Mouse (Mus musculus) forebrain, embryonic 13.5 days (tissue): ENCODE data around the gene Map2k2. TPM values are rescaled to one million over a fixed set of nuclear protein-coding genes. Genes with fewer than 3 reads are reported as not detected.
"Not testable (repeated sequence)": the region's sequence is repeated elsewhere in the genome, so short reads cannot be mapped to it uniquely, and the experiment has no call there.

Experiments used
- ATAC-seq: fragments of 200-750 bp; cut with Nextera tagmentation; 2 replicates; pipeline ENCODE4 v1.8.0; 2017
- H3K27ac ChIP-seq: fragments of 300-500 bp; sonication (generic); 2 replicates; pipeline ENCODE4 v1.5.1; 2015; ENCODE audit warnings: inconsistent platforms, mild to moderate bottlenecking, moderate library complexity
- H3K27me3 ChIP-seq: fragments of 300-500 bp; sonication (generic); 2 replicates; pipeline ENCODE4 v1.6.1; 2015; ENCODE audit warnings: mild to moderate bottlenecking, inconsistent platforms
- H3K36me3 ChIP-seq: fragments of 300-500 bp; sonication (generic); 2 replicates; pipeline ENCODE4 v1.6.1; 2015; ENCODE audit warnings: mild to moderate bottlenecking, inconsistent platforms; ENCODE audit not compliant: poor library complexity, severe bottlenecking
- H3K4me1 ChIP-seq: fragments of 300-500 bp; sonication (generic); 2 replicates; pipeline ENCODE4 v1.6.1; 2015; ENCODE audit warnings: inconsistent platforms
- H3K4me2 ChIP-seq: fragments of 300-500 bp; sonication (generic); 2 replicates; pipeline ENCODE4 v1.6.1; 2015; ENCODE audit warnings: inconsistent platforms, mild to moderate bottlenecking, moderate library complexity
- H3K4me3 ChIP-seq: fragments of 300-500 bp; sonication (generic); 2 replicates; pipeline ENCODE4 v1.5.1; 2015; ENCODE audit warnings: mild to moderate bottlenecking, inconsistent platforms
- H3K9ac ChIP-seq: fragments of 300-500 bp; sonication (generic); 2 replicates; pipeline ENCODE4 v1.6.1; 2015; ENCODE audit warnings: mild to moderate bottlenecking, inconsistent platforms
- H3K9me3 ChIP-seq: fragments of 300-500 bp; sonication (generic); replicated peaks from 2 replicates; pipeline ENCODE4 v1.6.1; 2016; ENCODE audit warnings: inconsistent platforms
- WGBS: fragments of 180-500 bp; shearing (Covaris S2); methylation state at CpG from one replicate; pipeline ENCODE4 v1.1.7; 2015; 5-methylcytosine and 5-hydroxymethylcytosine counted together
- polyA plus RNA-seq: library from polyadenylated mRNA; unstranded; fragments of >200 nt; fragmentation: Nextera tagmentation; extraction: Ambion mirVana; gene quantifications from 2 replicates; pipeline ENCODE4 v1.2.1, GENCODE M21; 2015

Map2k2 gene
- polyA plus RNA-seq, 1 experiment from 2014 or later = 200 TPM

DNA sequence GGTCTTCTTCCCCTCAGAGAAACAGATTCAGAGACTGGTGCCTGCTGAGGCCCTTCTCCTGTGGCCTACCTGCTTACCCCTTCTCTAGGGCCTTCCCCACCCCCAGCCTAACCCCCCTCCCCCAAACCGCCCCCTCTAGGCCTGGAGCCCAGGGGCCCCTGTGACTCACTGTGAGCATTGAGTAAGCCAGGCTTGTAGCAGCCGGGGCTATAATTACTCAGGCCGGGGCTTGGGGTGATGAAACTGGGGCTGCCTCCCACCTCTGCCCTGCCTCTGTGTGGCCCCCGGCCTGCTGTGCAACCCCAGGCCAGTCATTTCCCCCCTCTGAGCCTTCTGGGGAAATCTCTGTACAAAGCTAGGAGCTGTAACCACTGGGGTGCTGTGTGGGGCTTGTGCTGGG lies 40.6 kb downstream of the Map2k2 start:
- H3K36me3 ChIP-seq = peaks cover 73% of the 10 kb centered on the region
- H3K4me2 ChIP-seq = no peak overlapping the region
- ATAC-seq = no peak
- 89% methylated on average over 4 of the region's 4 CpGs for WGBS
- no peak overlapping the region for H3K9ac ChIP-seq
- no peak overlapping the region for H3K4me3 ChIP-seq
- H3K27me3 ChIP-seq = no peaks in the 10 kb centered on the region
- H3K27ac ChIP-seq = no peak overlapping the region
- peaks cover 13% of the 10 kb centered on the region for H3K4me1 ChIP-seq
- H3K9me3 ChIP-seq = no peaks in the 10 kb centered on the region

DNA sequence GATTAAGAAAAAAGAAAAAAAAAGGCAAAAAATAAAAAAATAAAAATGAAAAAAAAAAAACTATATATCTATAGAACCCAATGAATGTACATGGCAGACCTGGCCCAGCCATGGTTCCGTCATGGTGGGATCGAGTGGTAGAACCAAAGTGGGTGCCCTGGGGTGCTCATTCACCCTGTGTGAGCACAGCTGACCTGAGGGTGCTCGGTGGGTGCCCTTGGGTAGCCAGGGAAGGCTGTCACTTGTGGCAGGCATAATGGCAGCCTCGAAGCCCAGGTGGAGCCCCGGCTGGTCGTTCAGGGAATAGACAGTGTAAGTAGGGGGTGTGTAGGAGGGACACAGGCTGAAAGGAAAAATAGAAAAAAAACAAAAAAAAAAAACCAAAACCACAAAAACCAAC lies 45.5 kb downstream of the Map2k2 start:
- peaks cover 86% of the 10 kb centered on the region for H3K36me3 ChIP-seq
- H3K9ac ChIP-seq = no peak overlapping the region
- no peak overlapping the region for H3K4me2 ChIP-seq
- 76% methylated on average over 6 of the region's 6 CpGs for WGBS
- H3K4me3 ChIP-seq = no peak overlapping the region
- no peaks in the 10 kb centered on the region for H3K9me3 ChIP-seq
- H3K4me1 ChIP-seq = no peaks in the 10 kb centered on the region
- H3K27me3 ChIP-seq = no peaks in the 10 kb centered on the region
- no peak overlapping the region for H3K27ac ChIP-seq
- no peak for ATAC-seq

DNA sequence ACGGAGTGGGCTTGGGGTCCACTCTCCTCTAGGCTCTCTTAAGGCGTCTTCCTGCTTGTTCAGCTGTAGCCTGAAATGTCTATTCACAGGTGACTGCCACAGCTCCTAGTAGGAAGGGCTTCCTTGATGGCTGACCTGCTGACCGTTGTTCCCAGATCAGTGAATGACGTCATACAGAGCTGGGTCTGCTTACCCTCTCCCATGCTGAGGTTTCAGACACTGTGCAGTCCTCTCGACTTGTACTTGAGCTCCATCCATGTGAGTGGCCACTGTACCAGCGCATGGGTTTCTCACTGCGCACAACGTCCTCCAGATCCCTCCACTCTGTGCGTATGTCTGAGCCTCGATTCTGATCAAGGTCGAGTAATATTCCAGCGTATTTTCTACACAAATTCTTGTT lies 46.9 kb downstream of the Map2k2 start:
- Histone ChIP-seq H3K4me1 (no peaks in the 10 kb centered on the region), H3K27ac (no peak overlapping the region), H3K9me3 (no peaks in the 10 kb centered on the region), H3K4me2 (no peak overlapping the region), H3K4me3 (no peak overlapping the region), H3K27me3 (no peaks in the 10 kb centered on the region), H3K36me3 (peaks cover 86% of the 10 kb centered on the region), H3K9ac (no peak overlapping the region)
- no peak for ATAC-seq
- WGBS = 82% methylated on average over 12 of the region's 12 CpGs

DNA sequence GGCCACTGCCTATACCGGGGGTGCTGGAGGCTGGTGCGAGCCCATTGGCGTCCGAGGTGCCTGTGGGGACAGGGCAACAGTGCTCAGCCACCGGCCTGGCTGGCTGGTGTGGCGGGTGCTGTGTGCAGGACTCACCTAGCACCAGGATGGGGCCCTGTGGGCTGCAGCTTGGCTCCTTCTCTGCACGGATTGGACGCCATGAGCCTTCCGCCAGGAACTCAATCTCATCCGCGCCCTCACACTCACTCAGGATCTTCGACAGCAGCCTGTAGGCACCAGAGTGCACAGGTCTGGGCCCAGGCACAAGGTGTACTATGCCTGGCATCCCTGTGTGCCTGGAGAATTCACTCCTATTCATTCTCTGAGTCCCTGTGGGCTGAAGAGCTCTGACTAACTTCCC lies 48.6 kb downstream of the Map2k2 start:
- ATAC-seq = no peak
- no peak overlapping the region for H3K27ac ChIP-seq
- H3K4me3 ChIP-seq = no peak overlapping the region
- no peak overlapping the region for H3K4me2 ChIP-seq
- no peaks in the 10 kb centered on the region for H3K4me1 ChIP-seq
- no peak overlapping the region for H3K9ac ChIP-seq
- peaks cover 86% of the 10 kb centered on the region for H3K36me3 ChIP-seq
- no peaks in the 10 kb centered on the region for H3K27me3 ChIP-seq
- H3K9me3 ChIP-seq = no peaks in the 10 kb centered on the region
- WGBS = 95% methylated on average over 12 of the region's 12 CpGs

DNA sequence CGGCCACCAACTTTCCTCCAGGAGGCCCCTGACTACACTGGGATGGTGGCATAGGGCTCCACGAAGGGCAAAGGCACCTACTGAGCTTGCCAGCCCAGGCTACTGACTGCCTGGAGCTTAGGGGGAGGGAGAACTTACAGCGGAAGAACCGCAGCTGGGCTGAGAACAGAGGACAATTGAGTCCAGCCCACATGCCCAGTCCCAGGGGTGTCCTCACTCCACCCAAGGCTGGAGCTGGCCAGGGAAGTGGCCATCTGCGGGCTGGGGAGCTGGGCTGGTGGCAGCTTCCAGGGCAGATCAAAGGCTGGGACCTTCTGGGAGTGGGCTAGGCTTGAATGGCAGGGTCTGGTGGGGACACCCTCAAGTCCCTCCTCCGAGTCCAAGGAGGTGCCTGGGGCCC lies 49.0 kb downstream of the Map2k2 start:
- Histone ChIP-seq H3K27ac (no peak overlapping the region), H3K27me3 (no peaks in the 10 kb centered on the region), H3K4me3 (no peak overlapping the region), H3K9me3 (no peaks in the 10 kb centered on the region), H3K4me1 (no peaks in the 10 kb centered on the region), H3K4me2 (no peak overlapping the region), H3K36me3 (peaks cover 83% of the 10 kb centered on the region), H3K9ac (no peak overlapping the region)
- no peak for ATAC-seq
- WGBS = 87% methylated on average over 6 of the region's 6 CpGs

DNA sequence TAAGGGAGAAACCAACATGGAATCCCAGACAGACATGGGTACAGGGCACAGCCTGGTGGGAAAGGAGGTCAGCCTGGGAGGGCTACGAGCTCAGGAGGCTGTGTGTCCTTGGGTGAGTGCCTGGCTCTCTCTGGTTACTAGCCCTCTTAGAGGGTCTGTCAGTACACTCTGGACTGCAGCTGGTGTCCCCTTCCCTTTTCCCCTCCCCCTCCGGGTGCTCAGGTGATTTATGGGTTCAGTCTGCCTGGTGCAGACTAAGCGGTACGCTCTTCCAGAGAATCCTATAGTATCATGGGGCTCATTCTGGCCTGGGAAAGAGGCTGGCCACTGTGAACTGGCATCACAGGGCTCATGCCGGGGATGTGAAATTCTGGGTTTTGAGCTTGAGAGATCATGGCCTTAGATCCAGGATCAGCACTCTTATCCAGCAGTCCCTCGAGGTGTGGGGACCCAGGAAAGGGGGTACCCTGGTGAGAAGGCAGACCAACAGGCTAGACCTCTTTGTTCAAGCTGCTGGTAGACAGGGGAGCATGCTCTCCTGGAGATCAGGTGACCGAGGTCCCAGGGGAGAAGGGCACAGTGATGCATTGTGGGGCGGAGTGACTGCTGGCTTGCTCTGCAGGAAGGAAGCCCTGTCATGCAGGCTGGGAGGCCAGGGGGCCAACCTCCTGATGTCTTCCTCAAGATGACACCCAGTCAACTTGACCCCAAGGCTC lies 56.0 kb downstream of the Map2k2 start:
- 90% methylated on average over 8 of the region's 8 CpGs for WGBS
- no peak overlapping the region for H3K9ac ChIP-seq
- peaks cover 81% of the 10 kb centered on the region for H3K36me3 ChIP-seq
- ATAC-seq = no peak
- H3K4me1 ChIP-seq = peaks cover 11% of the 10 kb centered on the region
- no peak overlapping the region for H3K4me3 ChIP-seq
- H3K4me2 ChIP-seq = no peak overlapping the region
- H3K9me3 ChIP-seq = no peaks in the 10 kb centered on the region
- H3K27me3 ChIP-seq = no peaks in the 10 kb centered on the region
- H3K27ac ChIP-seq = no peak overlapping the region

DNA sequence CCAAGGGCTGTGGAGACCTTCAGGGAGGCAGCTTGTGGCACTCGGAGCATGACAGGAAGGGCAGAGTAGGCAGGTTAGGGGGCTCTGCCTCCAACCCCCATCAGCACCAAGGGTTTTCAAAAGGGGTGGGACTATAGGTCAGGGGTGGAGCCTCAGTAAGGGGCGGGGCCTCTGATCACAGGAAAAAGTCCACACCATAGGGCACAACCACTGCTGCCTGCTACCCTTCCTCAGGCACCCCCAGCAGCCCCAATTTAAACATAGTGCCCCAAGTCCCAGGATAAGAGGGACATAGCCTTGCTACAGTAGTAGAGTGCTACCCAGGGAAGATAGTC lies 56.6 kb downstream of the Map2k2 start:
- no peak overlapping the region for H3K4me3 ChIP-seq
- no peaks in the 10 kb centered on the region for H3K27me3 ChIP-seq
- ATAC-seq = no peak
- H3K9ac ChIP-seq = no peak overlapping the region
- peaks cover 76% of the 10 kb centered on the region for H3K36me3 ChIP-seq
- WGBS = 74% methylated on average over 2 of the region's 2 CpGs
- H3K4me1 ChIP-seq = peaks cover 15% of the 10 kb centered on the region
- no peak overlapping the region for H3K27ac ChIP-seq
- no peaks in the 10 kb centered on the region for H3K9me3 ChIP-seq
- H3K4me2 ChIP-seq = no peak overlapping the region

DNA sequence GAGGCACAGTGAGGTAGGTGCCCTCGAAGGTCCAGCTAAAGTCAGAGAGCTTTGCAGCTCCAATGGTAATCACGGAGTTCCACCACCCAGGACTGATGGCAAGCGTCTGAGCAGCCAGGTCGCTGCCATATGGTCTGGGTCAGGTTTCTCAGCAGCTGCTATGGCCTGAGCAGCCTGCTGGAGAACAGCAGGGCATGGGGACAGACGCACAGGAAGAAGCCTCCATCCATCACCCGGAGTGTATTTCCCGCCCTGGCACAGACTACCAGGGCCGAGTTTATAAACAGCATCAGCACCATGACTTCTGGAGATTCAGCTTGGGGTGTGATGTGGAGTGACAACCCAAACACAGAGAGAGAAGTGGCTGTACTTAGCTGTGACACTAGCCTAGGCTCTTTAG lies 59.4 kb downstream of the Map2k2 start:
- Histone ChIP-seq H3K4me2 (no peak overlapping the region), H3K9me3 (no peaks in the 10 kb centered on the region), H3K4me3 (no peak overlapping the region), H3K9ac (no peak overlapping the region), H3K27me3 (no peaks in the 10 kb centered on the region), H3K4me1 (peaks cover 29% of the 10 kb centered on the region), H3K36me3 (peaks cover 50% of the 10 kb centered on the region), H3K27ac (no peak overlapping the region)
- no peak for ATAC-seq
- WGBS = 89% methylated on average over 8 of the region's 8 CpGs

DNA sequence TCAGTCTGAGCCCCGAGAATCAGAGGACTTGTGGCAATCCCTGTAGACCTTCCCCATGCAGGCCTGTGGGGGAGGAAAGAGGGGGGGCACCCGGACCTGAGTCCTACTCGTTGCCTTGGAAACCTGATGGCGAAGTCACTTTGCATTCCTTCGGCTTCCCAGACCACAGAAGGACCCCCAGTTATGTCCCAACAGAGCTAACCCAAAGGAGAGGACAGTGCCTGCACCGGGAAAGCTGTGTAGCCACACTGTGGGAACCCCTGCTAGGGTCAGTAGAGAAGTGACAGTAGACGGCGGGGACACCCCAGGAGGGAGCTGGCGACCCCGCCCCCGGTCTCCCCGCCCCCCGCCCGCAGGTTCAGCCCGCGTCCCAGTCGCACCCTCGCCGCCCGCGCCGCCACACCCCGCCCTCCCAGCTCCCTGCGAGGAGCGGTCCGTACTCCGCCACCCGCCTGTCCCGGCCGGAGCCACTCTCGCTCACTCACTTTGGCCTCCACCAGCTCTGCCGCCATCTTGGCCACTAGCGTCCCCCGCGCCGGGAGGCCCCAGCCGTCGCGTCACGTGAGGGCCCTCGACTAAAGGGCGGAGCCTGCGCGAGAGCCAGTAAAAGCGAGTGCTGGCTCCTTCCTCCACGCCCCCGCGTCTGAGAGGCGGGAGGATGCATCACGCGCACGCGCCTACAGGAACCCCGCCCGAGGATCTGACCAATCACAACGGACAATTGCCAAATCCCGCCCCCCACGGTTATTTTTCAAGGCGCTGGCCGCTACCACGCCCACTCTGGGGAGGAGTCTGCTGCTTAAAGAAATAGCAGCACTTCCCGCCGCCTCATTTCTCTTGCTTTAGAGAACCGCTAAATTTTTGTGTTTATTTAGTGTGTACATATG lies 61.7 kb downstream of the Map2k2 start, which contains the start of gene Pias4:
Gene Pias4 (minus strand): TSS at position 724 of the 887 bp plus-strand sequence.
- no peaks in the 10 kb centered on the region for H3K9me3 ChIP-seq
- peaks cover 29% of the 10 kb centered on the region for H3K4me1 ChIP-seq
- 1% methylated on average over 48 of the region's 64 CpGs for WGBS
- H3K9ac ChIP-seq = peak within 1 kb of the TSS; percentile 78
- peak within 1 kb of the TSS; percentile 75 for H3K27ac ChIP-seq
- H3K27me3 ChIP-seq = no peaks in the 10 kb centered on the region
- peak; percentile 89 for ATAC-seq
- peaks cover 27% of the 10 kb centered on the region for H3K36me3 ChIP-seq
- H3K4me2 ChIP-seq = peak within 1 kb of the TSS; percentile 90
- H3K4me3 ChIP-seq = peak within 1 kb of the TSS; percentile 67

DNA sequence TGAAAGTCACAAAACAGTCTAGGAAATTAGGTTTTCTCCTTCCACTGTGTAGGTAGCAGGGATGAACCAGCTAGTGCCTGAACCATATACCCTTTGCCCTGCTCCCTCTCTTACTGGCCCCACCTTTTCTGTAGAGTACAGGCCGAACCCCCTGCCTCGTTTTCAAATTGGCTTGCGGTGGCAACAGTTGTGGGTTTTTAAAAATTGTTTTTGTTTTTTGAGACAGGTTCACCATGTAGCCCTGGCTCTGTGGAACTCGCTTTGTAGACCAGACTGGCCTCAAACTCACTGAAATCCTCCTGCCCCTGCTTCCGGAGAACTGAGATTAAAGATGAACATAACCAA lies 62.3 kb downstream of the Map2k2 start:
- ATAC-seq = peak; percentile 70
- 10% methylated on average over 5 of the region's 5 CpGs for WGBS
- Histone ChIP-seq H3K4me1 (peaks cover 29% of the 10 kb centered on the region), H3K27me3 (no peaks in the 10 kb centered on the region), H3K9ac (peak overlapping the region; percentile 64), H3K27ac (peak overlapping the region; percentile 75), H3K36me3 (peaks cover 21% of the 10 kb centered on the region), H3K9me3 (no peaks in the 10 kb centered on the region), H3K4me2 (peak overlapping the region; percentile 90), H3K4me3 (peak overlapping the region; percentile 67)

DNA sequence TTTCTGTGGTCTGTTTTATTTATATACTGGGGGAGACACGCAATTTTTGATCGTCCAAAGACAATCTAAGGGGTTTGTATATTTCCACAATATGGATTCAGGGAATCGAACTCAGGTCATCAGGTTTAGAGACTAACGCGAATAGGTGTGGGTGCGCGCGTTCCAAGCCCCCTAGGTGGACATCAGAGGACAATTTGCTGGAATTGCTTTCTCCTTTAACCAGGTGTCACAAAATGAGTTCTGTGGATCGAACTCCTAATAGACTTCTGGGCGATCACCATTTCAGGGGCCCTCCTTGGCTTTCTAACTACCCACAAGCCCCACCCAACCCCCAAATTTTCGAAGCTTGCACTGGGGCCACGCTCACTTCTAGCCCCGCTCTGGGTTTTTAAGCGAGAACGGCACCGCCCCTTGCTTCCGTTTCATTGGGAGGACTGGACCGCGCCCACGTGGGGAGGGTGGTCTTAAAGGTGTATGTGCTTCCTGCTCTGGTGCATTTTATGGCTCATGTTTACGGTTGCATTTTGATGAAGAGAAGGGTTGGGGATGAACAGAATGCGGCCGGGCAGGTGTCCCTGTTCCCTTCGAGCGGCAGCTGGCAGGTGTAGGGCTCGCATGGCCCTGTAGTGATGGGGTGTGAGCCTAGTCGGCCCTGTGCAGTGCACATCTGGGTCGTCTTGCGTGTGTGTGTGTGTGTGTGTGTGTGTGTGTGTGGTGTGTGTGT lies 63.0 kb downstream of the Map2k2 start:
- ATAC-seq = peak; percentile 46
- Histone ChIP-seq H3K27me3 (no peaks in the 10 kb centered on the region), H3K4me1 (peaks cover 34% of the 10 kb centered on the region), H3K9me3 (no peaks in the 10 kb centered on the region), H3K27ac (peak overlapping the region; percentile 75), H3K9ac (peak overlapping the region; percentile 64), H3K4me2 (peak overlapping the region; percentile 90), H3K36me3 (peaks cover 15% of the 10 kb centered on the region), H3K4me3 (peak overlapping the region; percentile 67)
- 3% methylated on average over 29 of the region's 29 CpGs for WGBS

DNA sequence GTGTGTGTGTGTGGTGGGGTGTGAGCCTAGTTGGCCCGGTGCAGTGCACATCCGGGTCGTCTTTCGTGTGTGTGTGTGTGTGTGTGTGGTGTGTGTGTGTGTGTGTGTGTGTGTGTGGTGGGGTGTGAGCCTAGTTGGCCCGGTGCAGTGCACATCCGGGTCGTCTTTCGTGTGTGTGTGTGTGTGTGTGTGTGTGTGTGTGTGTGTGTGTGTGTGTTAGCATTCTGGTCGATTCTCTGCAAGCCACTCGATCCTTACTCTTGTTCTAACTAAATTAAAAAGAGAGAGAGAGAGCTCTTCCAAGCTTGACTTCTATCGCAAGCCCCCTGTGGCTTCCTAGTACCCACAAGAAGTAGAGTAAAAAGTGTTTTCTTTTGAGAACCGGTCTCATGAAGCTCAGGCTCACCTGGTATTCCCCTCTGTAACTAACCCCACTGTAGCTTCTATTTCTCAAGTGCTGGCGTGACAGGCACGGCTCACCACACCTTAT lies 63.7 kb downstream of the Map2k2 start:
- not testable (repeated sequence) for H3K27ac ChIP-seq, H3K27me3 ChIP-seq, H3K9me3 ChIP-seq, H3K4me2 ChIP-seq, H3K4me3 ChIP-seq, H3K9ac ChIP-seq, ATAC-seq
- Histone ChIP-seq H3K36me3 (peaks cover 10% of the 10 kb centered on the region; the same call in 1 of the 2 replicates), H3K4me1 (peaks cover 42% of the 10 kb centered on the region)
- WGBS = 48% methylated on average over 6 of the region's 14 CpGs
